Mouse (Mus musculus) ES-E14 (cell line): ENCODE measurements around the gene Ghrl. TPM values are rescaled to one million over a fixed set of nuclear protein-coding genes. Genes with fewer than 3 reads are reported as not detected.

ENCODE experiments used
- DNase-seq: peaks from one replicate; pipeline ENCODE4 v3.0.0-alpha.2; 2013; ENCODE audit warnings: low read depth, low spot score
- H3K27ac ChIP-seq: 2 replicates; pipeline ENCODE4 v1.5.1; 2012; ENCODE audit warnings: low read depth, mild to moderate bottlenecking, low read length, moderate library complexity, mixed read lengths; ENCODE audit not compliant: poor library complexity, insufficient read depth, severe bottlenecking
- H3K36me3 ChIP-seq: 2 replicates; pipeline ENCODE4 v1.6.1; 2012; ENCODE audit warnings: mild to moderate bottlenecking, low read length, moderate library complexity, mixed read lengths; ENCODE audit not compliant: control insufficient read depth, poor library complexity, insufficient read depth, severe bottlenecking
- H3K4me1 ChIP-seq, 2 experiments: fragments of 150-350 bp in 1 of 2; sonication (generic) in 1 of 2; 2 replicates each; pipeline ENCODE4 v1.6.1; 2012; ENCODE audit warnings: low read length in 2 of 2, mild to moderate bottlenecking in 1 of 2, mixed read lengths in 1 of 2; ENCODE audit not compliant: control insufficient read depth in 2 of 2, insufficient read depth in 2 of 2, poor library complexity in 1 of 2
- H3K4me3 ChIP-seq, 2 experiments: fragments of 150-350 bp in 1 of 2; sonication (generic) in 1 of 2; 2 replicates each; pipeline ENCODE4 v1.5.1; 2012; ENCODE audit warnings: low read length in 2 of 2, low read depth in 1 of 2, mild to moderate bottlenecking in 1 of 2, mixed read lengths in 1 of 2; ENCODE audit not compliant: insufficient read depth in 1 of 2, poor library complexity in 1 of 2, severe bottlenecking in 1 of 2
- H3K9ac ChIP-seq: 2 replicates; pipeline ENCODE4 v1.6.1; 2012; ENCODE audit warnings: low read depth, mild to moderate bottlenecking, low read length, mixed read lengths; ENCODE audit not compliant: poor library complexity, insufficient read depth, severe bottlenecking
- H3K9me3 ChIP-seq: fragments of 150-350 bp; sonication (generic); 2 replicates; pipeline ENCODE4 v1.6.1; 2012; ENCODE audit warnings: low read depth, mild to moderate bottlenecking, low read length; ENCODE audit not compliant: control insufficient read depth, insufficient read depth
- CHD2 ChIP-seq: IDR thresholded peaks from 2 replicates; pipeline ENCODE4 v1.6.1; 2014; ENCODE audit warnings: mild to moderate bottlenecking, low read depth, low read length, inconsistent platforms
- HCFC1 ChIP-seq: IDR thresholded peaks from 2 replicates; pipeline ENCODE4 v1.6.1; 2012; ENCODE audit warnings: low read length, inconsistent platforms, borderline replicate concordance; ENCODE audit not compliant: insufficient read depth
- MAFK ChIP-seq: IDR thresholded peaks from 2 replicates; pipeline ENCODE4 v1.6.1; 2014; ENCODE audit warnings: mild to moderate bottlenecking, low read depth, low read length, inconsistent platforms; ENCODE audit not compliant: insufficient read depth
- ZC3H11A ChIP-seq: IDR thresholded peaks from 2 replicates; pipeline ENCODE4 v1.6.1; 2012; ENCODE audit warnings: low read depth, mild to moderate bottlenecking, inconsistent platforms, low read length, borderline replicate concordance
- ZNF384 ChIP-seq: IDR thresholded peaks from 2 replicates; pipeline ENCODE4 v1.6.1; 2012; ENCODE audit warnings: low read depth, low read length, inconsistent platforms
- in situ Hi-C, 2 experiments: fragments of 600-800 bp; cut with MboI; formaldehyde crosslinking; loops; one replicate each; pipeline ENCODE4 v1.15.1; 2025; ENCODE audit warnings: low sequenced_read_pairs in 2 of 2, inconsistent platforms in 1 of 2; ENCODE audit not compliant: unreplicated experiment in 2 of 2
- total RNA-seq: library from RNA; depleted of rRNA; stranded (reverse); fragments of 300-350 nt; gene quantifications from 2 replicates; pipeline ENCODE4 v1.2.3, GENCODE M21; 2012

Ghrl gene
- total RNA-seq, 1 experiment, result 2.3 TPM

DNA sequence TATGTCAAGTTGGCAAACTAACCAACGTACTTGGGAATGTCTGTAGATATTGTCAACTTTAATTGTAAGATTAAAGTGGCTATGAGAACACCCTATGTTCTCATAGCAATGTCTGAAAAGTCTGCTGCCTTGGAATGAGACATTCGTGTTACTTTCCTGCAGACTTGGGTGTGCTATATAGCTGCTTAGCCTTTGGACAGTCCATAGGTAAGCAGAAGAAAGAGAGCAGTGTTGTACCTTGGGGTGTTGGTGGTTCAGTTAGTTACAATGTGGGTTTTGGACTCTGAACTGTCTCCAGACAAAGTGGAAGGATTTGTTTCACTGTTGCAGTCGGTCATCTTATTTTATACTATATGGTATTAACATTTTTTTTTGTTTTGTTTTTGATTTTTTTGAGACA lies 7.0 kb downstream of the Ghrl start:
- H3K4me3 ChIP-seq, result no peak overlapping the region
- H3K4me1 ChIP-seq, result 0 out of 4 replicates have a peak, but pooled peaks cover 0 to 2% of the 10 kb centered on the region in 2 experiments
- H3K9ac ChIP-seq, result no peak overlapping the region
- H3K27ac ChIP-seq, result no peak overlapping the region
- no peak for DNase-seq
- TF ChIP-seq ZC3H11A (no peak), CHD2 (no peak), HCFC1 (no peak), ZNF384 (no peak), MAFK (no peak)
- in situ Hi-C loops, result no loop called here
- H3K9me3 ChIP-seq, result no peaks in the 10 kb centered on the region
- H3K36me3 ChIP-seq, result peaks cover 82% of the 10 kb centered on the region

DNA sequence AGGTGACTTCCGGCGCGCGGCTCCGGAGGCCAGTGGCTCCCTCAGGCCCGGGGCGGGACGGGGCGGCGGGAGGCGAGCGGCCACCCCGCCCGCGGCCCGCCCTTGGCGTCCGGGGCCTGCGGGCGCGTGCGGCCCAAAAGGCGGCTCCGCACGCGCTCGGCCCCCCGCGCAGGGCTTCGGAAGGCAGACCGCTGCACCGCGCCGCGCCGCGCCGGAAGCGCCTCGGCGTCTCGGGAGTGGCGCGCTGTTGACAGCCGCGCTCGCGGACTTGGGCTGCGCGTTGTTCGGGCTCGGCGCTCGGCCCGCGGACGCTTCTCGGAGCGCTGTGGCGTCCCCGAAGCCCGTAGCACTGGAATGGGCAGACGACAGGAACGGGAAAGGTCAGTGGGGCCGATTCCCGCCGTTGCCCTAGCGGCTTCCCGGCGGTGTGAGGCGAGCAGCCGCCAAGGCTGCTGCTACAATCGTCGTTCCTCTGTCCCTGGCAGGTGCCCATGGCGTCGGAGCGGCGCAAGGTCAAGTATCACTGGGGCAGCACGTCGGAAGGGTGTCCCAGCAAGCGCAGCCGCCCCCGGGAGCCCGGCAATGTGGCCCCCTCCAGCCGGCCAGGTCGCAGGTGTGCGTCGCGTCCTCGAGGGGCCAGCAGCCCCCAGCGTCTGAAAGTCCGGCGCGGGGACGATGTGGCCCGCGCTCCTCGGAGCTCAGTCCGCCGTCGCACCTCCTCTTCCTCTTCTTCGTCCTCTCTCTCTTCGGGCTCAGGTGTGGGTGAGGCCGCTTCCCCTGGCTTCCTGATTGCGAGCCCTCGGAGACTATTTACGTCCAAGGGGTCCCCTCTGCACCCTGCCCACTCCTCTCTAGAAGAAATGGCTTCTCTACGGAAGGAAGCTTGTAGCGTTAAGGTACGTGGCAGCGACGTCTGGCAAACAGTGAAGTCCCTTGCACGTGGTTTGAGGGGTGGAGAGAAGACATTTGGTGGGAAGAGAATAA lies 22.2 kb downstream of the Ghrl start:
- in situ Hi-C loops, result no loop called here
- DNase-seq, result no peak
- H3K4me1 ChIP-seq, result peaks cover 4 to 5% of the 10 kb centered on the region in 2 experiments; a peak in 2 of 4 replicates
- peak overlapping the region; percentile 97 to 98 for H3K4me3 ChIP-seq
- TF ChIP-seq HCFC1 (no peak; the same call in 1 of the 2 replicates), ZC3H11A (no peak), ZNF384 (no peak), CHD2 (no peak), MAFK (no peak)
- H3K9me3 ChIP-seq, result no peaks in the 10 kb centered on the region
- H3K36me3 ChIP-seq, result peaks cover 21% of the 10 kb centered on the region
- H3K27ac ChIP-seq, result peak overlapping the region; percentile 38
- peak overlapping the region; percentile 93 for H3K9ac ChIP-seq

DNA sequence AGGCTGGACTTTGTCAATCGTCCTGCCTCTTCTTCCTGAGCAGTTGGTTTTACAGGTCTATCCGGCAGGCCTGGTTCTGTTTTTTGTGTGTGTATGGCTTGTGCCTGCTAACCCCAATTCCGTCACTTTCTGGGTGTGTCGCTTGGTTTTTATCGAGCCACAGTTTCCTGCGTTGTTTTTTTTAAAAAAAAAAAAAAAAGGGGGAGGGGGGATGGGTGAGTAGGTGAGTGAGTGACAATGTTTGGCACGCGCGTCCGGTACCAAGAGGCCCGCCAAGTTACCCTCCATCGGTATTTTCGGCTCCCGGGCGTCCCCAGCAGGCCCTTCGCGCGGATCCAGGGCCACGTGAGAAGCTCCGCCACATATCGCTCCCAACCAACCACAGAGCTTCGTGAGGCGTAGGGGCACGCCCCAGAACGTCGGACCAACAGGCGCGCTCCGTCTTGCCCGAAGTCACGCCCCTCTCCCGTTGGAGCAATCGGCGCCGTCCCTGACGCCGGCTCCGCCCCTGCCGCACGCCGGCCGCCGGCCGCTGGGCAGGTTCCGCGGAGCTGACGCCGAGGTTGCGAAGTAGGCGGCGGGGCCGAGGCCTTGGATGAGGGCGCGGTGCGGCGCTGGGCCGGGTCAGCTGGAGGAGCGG lies 23.0 kb downstream of the Ghrl start, which contains the start of gene Tatdn2:
Gene Tatdn2, plus strand, starts transcription at position 469 of the 640 bp plus-strand sequence.
- H3K36me3 ChIP-seq, result peaks cover 20% of the 10 kb centered on the region
- H3K27ac ChIP-seq, result peak within 1 kb of the TSS; percentile 82
- peaks cover 4 to 5% of the 10 kb centered on the region in 2 experiments; a peak in 2 of 4 replicates for H3K4me1 ChIP-seq
- H3K9me3 ChIP-seq, result no peaks in the 10 kb centered on the region
- in situ Hi-C loops, result no loop called here
- H3K4me3 ChIP-seq, result peak within 1 kb of the TSS; percentile 97 to 98
- peak; percentile 88 for DNase-seq
- TF ChIP-seq HCFC1 (peak; percentile 61; the same call in 1 of the 2 replicates), ZNF384 (peak; percentile 96), MAFK (no peak), ZC3H11A (no peak), CHD2 (0 out of 2 replicates have a peak, but pooled peaks have one; percentile 47)
- H3K9ac ChIP-seq, result peak within 1 kb of the TSS; percentile 93

DNA sequence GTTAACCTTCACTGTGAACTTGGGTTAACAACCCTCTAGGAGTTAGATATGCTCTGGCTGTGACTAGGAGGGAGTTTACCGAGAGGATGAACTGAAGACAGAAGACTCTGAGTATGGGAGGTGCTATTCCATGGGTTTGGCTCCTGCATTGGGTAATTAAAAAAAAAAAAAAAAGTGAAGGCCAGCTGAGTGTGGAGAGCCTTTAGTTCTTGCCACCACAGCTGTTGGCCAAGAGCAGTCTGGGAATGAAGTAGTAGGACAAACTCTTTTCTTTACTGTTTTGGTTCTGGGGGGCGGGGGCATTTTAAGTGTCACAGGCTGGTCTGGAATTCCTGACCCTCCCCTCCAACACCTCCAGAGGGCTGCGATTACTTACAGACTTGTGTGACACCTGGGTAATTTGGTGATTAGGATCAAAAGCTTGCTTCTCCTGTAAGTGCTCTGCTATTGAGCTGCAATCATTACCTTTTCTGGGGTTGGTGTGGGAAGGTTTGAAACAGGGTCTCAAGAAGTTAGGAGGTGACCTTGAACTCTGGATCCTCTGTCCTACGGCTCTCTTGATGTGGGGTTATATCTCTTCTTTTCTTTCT lies 23.8 kb downstream of the Ghrl start:
- H3K9ac ChIP-seq, result peak overlapping the region; percentile 63; the same call in 1 of the 2 replicates
- H3K27ac ChIP-seq, result peak overlapping the region; percentile 82; the same call in 1 of the 2 replicates
- peaks cover 7 to 8% of the 10 kb centered on the region in 2 experiments; a peak in 3 of 4 replicates for H3K4me1 ChIP-seq
- no peak for TF ChIP-seq CHD2
- TF ChIP-seq ZNF384, result peak; percentile 79
- in situ Hi-C loops, result no loop called here
- peak overlapping the region; percentile 41 to 48; a peak in 3 of 4 replicates for H3K4me3 ChIP-seq
- H3K9me3 ChIP-seq, result no peaks in the 10 kb centered on the region
- peaks cover 15% of the 10 kb centered on the region for H3K36me3 ChIP-seq
- DNase-seq, result no peak
